Mouse (Mus musculus) kidney, postnatal 14 days (tissue): ENCODE results near the gene Hs6st3.
"Not testable (repeated sequence)": the region's sequence is repeated elsewhere in the genome, so short reads cannot be mapped to it uniquely, and the experiment has no call there.

Source experiments
- DNase-seq: peaks from one replicate; pipeline ENCODE4 v3.0.0; 2022; ENCODE audit warnings: mixed read lengths

Gene Hs6st3

GRCm38 (mm10) chr14:119250353-119250752 lies 112.2 kb downstream of the Hs6st3 start:
- no peak for DNase-seq

GRCm38 (mm10) chr14:119255396-119255795 lies 117.3 kb downstream of the Hs6st3 start:
- DNase-seq: no peak

- DNase-seq: peak; percentile 48
Observed at GRCm38 (mm10) chr14:119257072-119257471, 118.9 kb downstream of the Hs6st3 start.

- DNase-seq: no peak
Observed at GRCm38 (mm10) chr14:119260176-119260962, 122.2 kb downstream of the Hs6st3 start.

GRCm38 (mm10) chr14:119266334-119266733 lies 128.2 kb downstream of the Hs6st3 start:
- DNase-seq: no peak

- peak; percentile 16 for DNase-seq
Observed at GRCm38 (mm10) chr14:119273088-119273487, 134.9 kb downstream of the Hs6st3 start.

- DNase-seq: not testable (repeated sequence)
Observed at GRCm38 (mm10) chr14:119278156-119278555, 140.0 kb downstream of the Hs6st3 start.

GRCm38 (mm10) chr14:119283951-119284350 lies 145.8 kb downstream of the Hs6st3 start:
- no peak for DNase-seq

GRCm38 (mm10) chr14:119289668-119290067 lies 151.5 kb downstream of the Hs6st3 start:
- DNase-seq: no peak

- no peak for DNase-seq
Observed at GRCm38 (mm10) chr14:119294071-119294470, 155.9 kb downstream of the Hs6st3 start.

- no peak for DNase-seq
Observed at GRCm38 (mm10) chr14:119306461-119306860, 168.3 kb downstream of the Hs6st3 start.

- DNase-seq: no peak
Observed at GRCm38 (mm10) chr14:119318379-119318778, 180.2 kb downstream of the Hs6st3 start.

GRCm38 (mm10) chr14:119347236-119347635 lies 209.1 kb downstream of the Hs6st3 start:
- no peak for DNase-seq

- DNase-seq: no peak
Observed at GRCm38 (mm10) chr14:119361414-119361813, 223.3 kb downstream of the Hs6st3 start.

- DNase-seq: no peak
Observed at GRCm38 (mm10) chr14:119367866-119368425, 229.8 kb downstream of the Hs6st3 start.

- DNase-seq: no peak
Observed at GRCm38 (mm10) chr14:119369274-119369673, 231.1 kb downstream of the Hs6st3 start.

- no peak for DNase-seq
Observed at GRCm38 (mm10) chr14:119370013-119370412, 231.9 kb downstream of the Hs6st3 start.

- no peak for DNase-seq
Observed at GRCm38 (mm10) chr14:119379303-119379702, 241.2 kb downstream of the Hs6st3 start.

- DNase-seq: no peak
Observed at GRCm38 (mm10) chr14:119401618-119402017, 263.5 kb downstream of the Hs6st3 start.

GRCm38 (mm10) chr14:119409334-119410050 lies 271.4 kb downstream of the Hs6st3 start:
- DNase-seq: no peak

GRCm38 (mm10) chr14:119422894-119423293 lies 284.8 kb downstream of the Hs6st3 start:
- DNase-seq: no peak

GRCm38 (mm10) chr14:119450471-119450870 lies 312.3 kb downstream of the Hs6st3 start:
- DNase-seq: no peak

- no peak for DNase-seq
Observed at GRCm38 (mm10) chr14:119451594-119451993, 313.5 kb downstream of the Hs6st3 start.

GRCm38 (mm10) chr14:119452382-119452781 lies 314.2 kb downstream of the Hs6st3 start:
- DNase-seq: no peak
